Mouse (Mus musculus) left cerebral cortex, adult 18-20 months (tissue): ENCODE results near the gene Rpl13a. TPM values are rescaled to one million over a fixed set of nuclear protein-coding genes. Genes with fewer than 3 reads are reported as not detected.
"Not testable (repeated sequence)": the region's sequence is repeated elsewhere in the genome, so short reads cannot be mapped to it uniquely, and the experiment has no call there.

Experiments
- DNase-seq, 2 experiments: peaks; one replicate each; pipeline ENCODE4 v3.0.0; 2021 to 2022; ENCODE audit warnings: low spot score in 2 of 2, mixed read lengths in 1 of 2
- total RNA-seq, 2 experiments: library from RNA; stranded (reverse); gene quantifications; 2 replicates each; pipeline ENCODE4 v1.2.3; 2021

The Rpl13a gene
- total RNA-seq, 2 experiments from 2014 or later: 712 to 811 TPM

- no peak for DNase-seq
Observed at GRCm38 (mm10) chr7:45158991-45159390, 30.4 kb upstream of the Rpl13a start.

GRCm38 (mm10) chr7:45157459-45157858, 28.9 kb upstream of the Rpl13a start:
- peak in 1 of 2 experiments; percentile 73 for DNase-seq

- no peak for DNase-seq
Observed at GRCm38 (mm10) chr7:45156206-45156605, 27.6 kb upstream of the Rpl13a start.

GRCm38 (mm10) chr7:45155590-45155989, 27.0 kb upstream of the Rpl13a start:
- DNase-seq: no peak

DNA sequence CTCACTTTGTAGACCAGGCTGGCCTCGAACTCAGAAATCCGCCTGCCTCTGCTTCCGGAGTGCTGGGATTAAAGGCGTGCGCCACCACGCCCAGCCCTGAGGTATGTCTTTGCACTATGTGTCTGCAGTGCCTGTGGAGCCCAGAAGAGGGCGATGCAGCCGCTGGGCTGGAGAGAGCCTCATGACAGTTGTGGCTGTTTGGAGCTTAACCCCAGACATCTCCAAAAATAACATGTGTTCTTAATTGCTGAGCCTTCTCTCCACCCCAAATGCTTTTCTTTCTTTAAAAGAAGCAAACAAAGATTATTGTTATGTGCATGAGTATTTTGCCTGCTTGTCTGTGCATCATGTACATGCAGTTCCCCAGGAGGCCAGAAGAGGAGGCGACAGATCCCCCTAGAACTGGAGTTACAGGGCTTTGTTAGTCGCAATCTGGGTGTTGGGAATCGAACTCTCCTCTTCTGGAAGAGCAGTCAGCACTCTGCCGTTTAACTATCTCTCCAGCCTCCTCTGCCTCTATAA, 26.5 kb upstream of the Rpl13a start:
- no peak for DNase-seq

GRCm38 (mm10) chr7:45154096-45154992, 25.8 kb upstream of the Rpl13a start, which contains the start of the genes Pih1d1 and Aldh16a1:
TSS of gene Pih1d1 (plus strand) at chr7:45154303.
TSS of gene Aldh16a1 (minus strand) at chr7:45154584.
- DNase-seq: peak; percentile 96 to 99

DNA sequence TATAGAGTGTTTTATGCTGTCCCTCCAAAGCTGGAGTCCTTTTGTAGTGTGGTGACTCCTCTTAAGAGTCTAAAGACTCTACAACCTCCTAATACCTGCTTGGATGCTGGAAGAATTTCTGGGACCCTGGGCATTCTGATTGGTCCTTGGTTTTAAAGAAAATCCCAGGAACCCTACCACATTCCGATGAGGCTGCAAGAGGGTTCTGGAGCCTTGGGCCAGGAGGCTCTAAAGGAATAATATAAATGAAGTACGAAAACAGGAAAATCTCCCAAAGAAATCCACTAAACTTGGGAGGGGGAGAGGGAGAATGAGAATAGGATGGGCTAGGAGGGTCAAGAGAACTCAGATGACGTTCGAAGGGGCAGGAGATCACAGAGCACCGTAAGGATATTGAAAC, 25.0 kb upstream of the Rpl13a start:
- no peak for DNase-seq

- DNase-seq: not testable (repeated sequence)
Observed at GRCm38 (mm10) chr7:45153052-45153451, 24.5 kb upstream of the Rpl13a start.

- DNase-seq: no peak
Observed at GRCm38 (mm10) chr7:45151303-45151702, 22.7 kb upstream of the Rpl13a start.

DNA sequence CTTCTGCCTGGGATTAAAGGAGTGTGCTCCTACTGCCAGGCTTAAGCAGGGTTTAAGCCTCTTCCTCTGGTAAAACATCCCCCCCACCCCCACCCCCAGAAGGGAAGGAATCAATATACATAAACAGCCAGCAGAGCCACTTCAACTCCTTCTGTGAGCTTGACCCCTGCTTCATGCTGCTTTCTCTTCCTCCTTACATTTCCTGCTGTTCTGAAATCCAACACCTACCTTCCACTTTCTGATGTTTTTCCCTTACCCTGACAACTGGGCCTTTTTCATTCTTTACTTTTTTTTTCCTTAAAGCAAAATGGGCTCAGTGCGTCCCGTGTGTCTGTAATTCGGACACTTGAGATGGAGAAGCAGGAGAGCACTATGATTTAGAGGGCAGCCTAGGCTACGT, 21.8 kb upstream of the Rpl13a start:
- no peak for DNase-seq

DNA sequence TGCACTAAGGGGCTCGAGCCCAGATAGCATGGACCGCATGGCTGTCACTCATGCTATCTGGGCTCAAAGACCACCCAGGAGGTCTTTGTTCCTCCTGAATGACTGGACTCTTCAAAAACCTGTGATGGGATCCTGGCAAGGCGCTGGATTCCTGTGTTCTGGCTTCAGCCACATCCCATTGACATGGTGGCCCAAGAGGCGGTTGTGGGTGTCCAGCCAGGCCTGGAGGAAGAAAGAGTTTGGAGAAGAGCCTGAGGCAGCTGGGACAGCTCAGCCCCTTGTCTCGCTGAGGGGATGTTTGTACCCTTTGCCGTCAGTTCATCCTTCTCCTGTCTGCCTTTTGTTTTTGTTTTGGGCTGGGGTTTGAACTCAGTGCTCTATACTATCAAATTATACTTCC, 21.0 kb upstream of the Rpl13a start:
- DNase-seq: no peak

GRCm38 (mm10) chr7:45148534-45149098, 20.1 kb upstream of the Rpl13a start:
- DNase-seq: no peak

- DNase-seq: no peak
Observed at GRCm38 (mm10) chr7:45147899-45148298, 19.3 kb upstream of the Rpl13a start.

DNA sequence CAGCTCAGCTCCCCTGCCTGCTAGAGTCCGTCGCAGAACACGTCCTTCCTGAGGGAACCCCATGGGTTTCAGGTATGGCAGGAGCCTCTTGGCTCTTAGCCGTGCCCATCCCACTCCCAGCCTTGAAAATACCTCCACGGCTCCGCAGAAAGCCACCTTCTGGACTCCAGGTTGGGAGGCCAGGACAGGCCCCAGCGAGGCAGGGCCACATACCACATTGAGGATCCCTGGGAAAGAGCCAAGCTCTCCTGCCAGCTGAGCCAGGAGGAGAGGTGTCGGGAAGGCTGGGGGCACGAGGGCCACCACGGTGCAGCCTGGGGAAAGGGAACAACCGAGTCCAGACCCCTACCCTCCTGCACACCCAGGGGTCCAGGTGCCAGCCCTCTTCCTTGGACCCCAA, 18.7 kb upstream of the Rpl13a start:
- no peak for DNase-seq

DNA sequence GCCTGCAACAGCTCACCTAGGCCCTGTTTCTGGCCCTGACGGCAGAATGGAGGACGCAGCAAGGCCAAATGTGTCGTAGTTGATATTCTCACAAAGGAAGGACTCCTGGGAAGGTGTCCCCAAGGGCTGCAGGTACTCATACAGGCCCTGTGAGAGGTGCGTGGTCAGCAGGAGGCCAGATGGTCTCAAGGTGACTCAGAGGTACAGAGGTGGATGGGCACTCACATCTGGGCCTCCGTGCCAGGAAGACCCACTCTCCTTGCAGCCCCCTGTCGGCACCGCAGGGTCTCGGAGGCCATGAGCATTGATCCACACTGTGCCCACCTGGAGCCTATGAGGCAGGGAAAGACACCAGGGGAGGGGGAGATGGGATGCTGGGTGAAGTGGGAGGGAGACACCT, 16.9 kb upstream of the Rpl13a start:
- no peak for DNase-seq

DNA sequence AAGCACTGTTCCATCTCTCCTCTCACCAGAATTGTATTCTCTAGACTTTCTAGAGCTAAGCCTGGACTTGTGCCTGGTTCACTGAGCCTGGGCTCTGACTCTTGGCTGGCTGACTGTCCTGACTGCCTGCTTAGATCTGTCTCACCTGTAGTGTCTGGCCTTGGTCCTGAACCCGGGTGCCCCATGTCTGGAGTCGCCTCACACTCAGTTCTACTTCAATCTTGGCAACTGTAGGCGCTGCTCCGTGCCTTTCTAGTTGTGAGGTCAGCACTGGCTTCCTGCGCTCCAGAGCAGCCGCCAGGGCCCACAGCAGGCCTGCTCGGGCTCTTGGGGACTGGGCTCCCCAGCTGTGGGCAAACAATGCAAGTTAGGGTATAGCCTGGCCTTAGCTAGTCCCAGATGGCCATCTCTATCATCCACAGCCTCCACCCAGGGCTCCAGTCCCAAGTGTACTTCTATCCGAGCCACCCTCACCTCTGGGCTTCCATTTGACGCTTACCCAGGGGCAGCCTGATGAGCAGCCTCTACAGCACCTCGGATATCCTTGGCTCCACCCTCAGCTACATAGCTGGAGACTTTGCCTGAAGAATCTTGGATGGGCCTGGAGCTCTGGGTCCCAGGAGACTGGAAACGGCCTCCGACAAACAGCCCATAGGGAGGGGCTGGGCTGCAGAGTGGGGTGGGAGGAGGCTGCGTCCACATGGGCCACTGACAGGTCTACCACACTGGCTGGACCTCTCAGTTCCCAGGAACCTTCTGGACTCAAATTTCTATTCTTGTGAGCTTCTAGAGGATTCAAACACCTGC, 16.0 kb upstream of the Rpl13a start:
- DNase-seq: no peak

- no peak for DNase-seq
Observed at GRCm38 (mm10) chr7:45141914-45142313, 13.4 kb upstream of the Rpl13a start.

- no peak for DNase-seq
Observed at GRCm38 (mm10) chr7:45141319-45141718, 12.8 kb upstream of the Rpl13a start.

- no peak for DNase-seq
Observed at GRCm38 (mm10) chr7:45139904-45140723, 11.6 kb upstream of the Rpl13a start.

GRCm38 (mm10) chr7:45138403-45138802, 9.8 kb upstream of the Rpl13a start:
- no peak for DNase-seq
